Mouse (Mus musculus) midbrain, embryonic 11.5 days (tissue): Measurements from ENCODE around the gene Pcdh7. TPM values are rescaled to one million over a fixed set of nuclear protein-coding genes. Genes with fewer than 3 reads are reported as not detected.

Source experiments
- ATAC-seq: fragments of 200-750 bp; cut with Nextera tagmentation; 2 replicates; pipeline ENCODE4 v1.8.0; 2017; ENCODE audit warnings: moderate TSS enrichment, moderate library complexity; ENCODE audit not compliant: low FRiP score
- DNase-seq: peaks from one replicate; pipeline ENCODE4 v3.0.0; 2015; ENCODE audit warnings: low spot score; ENCODE audit errors: missing footprints
- H3K27ac ChIP-seq: fragments of 300-500 bp; sonication (generic); 2 replicates; pipeline ENCODE4 v1.5.1; 2014; ENCODE audit warnings: low read depth, low read length
- H3K27me3 ChIP-seq: fragments of 300-500 bp; sonication (generic); 2 replicates; pipeline ENCODE4 v1.6.1; 2014; ENCODE audit warnings: mild to moderate bottlenecking, low read length, moderate library complexity, mixed read lengths; ENCODE audit not compliant: control insufficient read depth, insufficient read depth
- H3K36me3 ChIP-seq: fragments of 300-500 bp; sonication (generic); 2 replicates; pipeline ENCODE4 v1.6.1; 2014; ENCODE audit warnings: mild to moderate bottlenecking, low read length, moderate library complexity, mixed read lengths; ENCODE audit not compliant: control insufficient read depth, insufficient read depth
- H3K4me1 ChIP-seq: fragments of 300-500 bp; sonication (generic); 2 replicates; pipeline ENCODE4 v1.6.1; 2014; ENCODE audit warnings: low read length; ENCODE audit not compliant: control insufficient read depth, insufficient read depth
- H3K4me2 ChIP-seq: fragments of 300-500 bp; sonication (generic); 2 replicates; pipeline ENCODE4 v1.6.1; 2014; ENCODE audit warnings: mild to moderate bottlenecking, moderate library complexity
- H3K4me3 ChIP-seq: fragments of 300-500 bp; sonication (generic); 2 replicates; pipeline ENCODE4 v1.5.1; 2014; ENCODE audit warnings: low read depth, low read length
- H3K9ac ChIP-seq: fragments of 300-500 bp; sonication (generic); 2 replicates; pipeline ENCODE4 v1.6.1; 2014; ENCODE audit warnings: low read length
- H3K9me3 ChIP-seq: fragments of 300-500 bp; sonication (generic); 2 replicates; pipeline ENCODE4 v1.6.1; 2016; ENCODE audit warnings: low read length; ENCODE audit not compliant: control insufficient read depth
- WGBS: fragments of 180-500 bp; shearing (Covaris S2); extraction: QIAGEN DNeasy Blood & Tissue Kit; methylation state at CpG from one replicate; pipeline ENCODE4 v1.1.7; 2014; 5-methylcytosine and 5-hydroxymethylcytosine counted together
- polyA plus RNA-seq: library from polyadenylated mRNA; unstranded; fragments of >200 nt; fragmentation: Nextera tagmentation; extraction: Ambion mirVana; gene quantifications from 2 replicates; pipeline ENCODE4 v1.2.1, GENCODE M21; 2014

The Pcdh7 gene
- polyA plus RNA-seq, 1 experiment from 2014 or later, result 6.8 TPM

DNA sequence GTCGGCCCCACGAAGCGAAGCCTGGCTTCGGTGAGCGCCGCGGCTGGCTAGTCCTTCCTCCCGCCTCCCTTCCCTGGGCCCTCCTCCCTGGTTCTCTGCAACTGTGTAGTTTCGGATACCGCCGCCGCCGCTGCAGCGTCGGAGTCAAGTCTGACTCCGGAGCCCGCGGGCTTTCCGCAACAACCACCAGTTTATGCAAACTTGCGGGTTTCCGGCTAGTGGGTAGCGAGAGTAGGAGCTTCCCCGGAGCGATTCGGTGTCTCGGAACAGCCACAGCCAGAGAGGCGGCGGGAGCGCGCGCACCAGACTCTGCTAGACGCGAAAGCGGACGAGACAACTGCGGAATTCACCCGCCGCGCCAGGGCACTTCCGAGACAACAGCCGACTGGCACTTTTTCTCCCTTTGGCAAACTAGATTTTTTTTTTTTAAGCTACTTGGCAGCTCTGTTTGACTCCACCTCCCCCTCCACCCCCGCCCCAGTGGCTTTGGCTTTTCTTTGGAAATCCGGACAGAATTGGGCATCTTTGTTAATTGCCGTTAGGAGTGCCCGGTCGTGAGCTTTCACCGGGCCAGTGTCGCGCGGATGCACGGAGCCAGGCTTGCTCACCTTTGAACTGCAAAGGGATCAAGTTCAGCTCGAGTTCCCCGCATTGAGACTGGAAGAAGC lies 395 bp upstream of the Pcdh7 start:
- WGBS, result 0% methylated on average over 53 of the region's 53 CpGs
- peak overlapping the region; percentile 74 for H3K9ac ChIP-seq
- peak overlapping the region; percentile 48; the same call in 1 of the 2 replicates for H3K27ac ChIP-seq
- DNase-seq, result peak; percentile 98
- peaks cover 18% of the 10 kb centered on the region for H3K27me3 ChIP-seq
- peak overlapping the region; percentile 63 for H3K4me3 ChIP-seq
- H3K4me2 ChIP-seq, result peak overlapping the region; percentile 75
- no peaks in the 10 kb centered on the region for H3K36me3 ChIP-seq
- H3K9me3 ChIP-seq, result no peaks in the 10 kb centered on the region
- H3K4me1 ChIP-seq, result peaks cover 3% of the 10 kb centered on the region; the same call in 1 of the 2 replicates
- ATAC-seq, result peak; percentile 21; the same call in 1 of the 2 replicates

DNA sequence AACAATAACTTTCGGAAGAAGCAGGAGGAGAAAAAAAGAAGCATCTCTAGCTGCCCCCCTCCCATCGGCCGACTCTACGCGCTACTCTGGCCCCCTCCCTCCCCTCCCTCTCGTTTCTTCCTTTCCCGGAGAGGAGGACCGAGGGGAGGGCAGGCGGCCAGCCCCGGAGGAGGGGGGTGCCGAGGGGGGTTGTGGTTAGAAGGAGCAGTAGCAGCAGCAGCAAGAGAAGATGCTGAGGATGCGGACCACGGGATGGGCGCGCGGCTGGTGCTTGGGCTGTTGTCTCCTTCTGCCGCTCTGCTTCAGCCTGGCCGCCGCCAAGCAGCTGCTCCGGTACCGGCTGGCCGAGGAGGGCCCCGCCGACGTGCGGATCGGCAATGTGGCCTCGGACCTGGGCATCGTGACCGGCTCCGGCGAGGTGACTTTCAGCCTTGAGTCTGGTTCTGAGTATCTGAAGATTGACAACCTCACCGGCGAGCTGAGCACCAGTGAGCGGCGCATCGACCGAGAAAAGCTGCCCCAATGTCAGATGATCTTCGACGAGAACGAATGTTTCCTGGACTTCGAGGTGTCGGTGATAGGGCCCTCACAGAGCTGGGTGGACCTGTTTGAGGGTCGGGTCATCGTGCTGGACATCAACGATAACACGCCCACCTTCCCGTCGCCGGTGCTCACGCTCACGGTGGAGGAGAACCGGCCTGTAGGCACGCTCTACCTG lies 1.3 kb downstream of the Pcdh7 start:
- under 1% methylated on average over 50 of the region's 54 CpGs for WGBS
- Histone ChIP-seq H3K9me3 (no peaks in the 10 kb centered on the region), H3K36me3 (no peaks in the 10 kb centered on the region), H3K27ac (no peak overlapping the region), H3K4me2 (peak overlapping the region; percentile 75), H3K9ac (peak overlapping the region; percentile 74), H3K27me3 (peaks cover 18% of the 10 kb centered on the region), H3K4me3 (peak overlapping the region; percentile 63), H3K4me1 (peaks cover 3% of the 10 kb centered on the region; the same call in 1 of the 2 replicates)
- DNase-seq, result peak; percentile 94
- ATAC-seq, result no peak

DNA sequence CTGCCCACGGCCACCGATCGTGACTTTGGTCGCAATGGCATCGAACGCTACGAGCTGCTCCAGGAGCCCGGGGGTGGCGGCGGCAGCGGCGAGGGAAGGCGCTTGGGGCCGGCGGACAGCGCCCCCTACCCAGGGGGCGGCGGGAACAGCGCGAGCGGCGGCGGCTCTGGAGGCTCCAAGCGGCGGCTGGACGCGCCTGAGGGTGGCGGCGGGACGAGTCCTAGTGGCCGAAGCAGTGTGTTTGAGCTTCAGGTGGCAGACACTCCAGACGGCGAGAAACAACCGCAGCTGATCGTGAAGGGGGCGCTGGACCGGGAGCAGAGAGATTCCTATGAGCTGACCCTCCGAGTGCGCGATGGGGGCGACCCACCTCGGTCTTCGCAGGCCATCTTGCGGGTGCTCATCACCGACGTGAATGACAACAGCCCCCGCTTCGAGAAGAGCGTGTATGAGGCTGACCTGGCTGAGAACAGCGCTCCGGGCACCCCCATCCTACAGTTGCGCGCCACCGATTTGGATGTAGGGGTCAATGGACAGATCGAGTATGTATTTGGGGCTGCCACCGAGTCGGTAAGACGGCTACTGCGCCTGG lies 1.9 kb downstream of the Pcdh7 start:
- H3K4me2 ChIP-seq, result peak overlapping the region; percentile 75
- H3K36me3 ChIP-seq, result no peaks in the 10 kb centered on the region
- H3K9me3 ChIP-seq, result no peaks in the 10 kb centered on the region
- H3K4me1 ChIP-seq, result peaks cover 3% of the 10 kb centered on the region; the same call in 1 of the 2 replicates
- under 1% methylated on average over 59 of the region's 59 CpGs for WGBS
- peaks cover 18% of the 10 kb centered on the region for H3K27me3 ChIP-seq
- H3K4me3 ChIP-seq, result peak overlapping the region; percentile 63
- no peak overlapping the region for H3K27ac ChIP-seq
- DNase-seq, result peak; percentile 98
- no peak for ATAC-seq
- H3K9ac ChIP-seq, result peak overlapping the region; percentile 74; the same call in 1 of the 2 replicates

DNA sequence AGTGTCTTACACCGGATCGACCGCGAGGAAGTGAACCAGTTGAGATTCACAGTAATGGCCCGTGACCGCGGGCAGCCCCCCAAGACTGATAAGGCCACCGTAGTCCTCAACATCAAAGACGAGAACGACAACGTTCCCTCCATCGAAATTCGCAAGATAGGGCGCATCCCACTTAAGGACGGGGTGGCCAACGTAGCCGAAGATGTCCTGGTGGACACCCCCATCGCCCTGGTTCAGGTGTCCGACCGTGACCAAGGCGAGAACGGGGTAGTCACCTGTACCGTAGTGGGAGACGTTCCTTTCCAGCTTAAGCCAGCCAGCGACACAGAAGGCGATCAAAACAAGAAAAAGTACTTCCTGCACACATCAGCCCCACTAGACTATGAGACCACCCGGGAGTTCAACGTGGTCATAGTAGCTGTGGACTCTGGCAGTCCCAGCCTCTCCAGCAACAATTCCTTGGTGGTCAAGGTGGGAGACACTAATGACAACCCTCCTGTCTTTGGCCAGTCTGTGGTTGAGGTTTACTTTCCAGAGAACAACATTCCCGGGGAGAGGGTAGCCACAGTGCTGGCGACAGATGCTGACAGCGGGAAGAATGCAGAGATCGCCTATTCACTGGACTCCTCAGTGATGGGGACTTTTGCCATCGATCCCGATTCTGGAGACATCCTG lies 2.6 kb downstream of the Pcdh7 start:
- 5% methylated on average over 34 of the region's 34 CpGs for WGBS
- Histone ChIP-seq H3K4me3 (peak overlapping the region; percentile 63), H3K4me2 (peak overlapping the region; percentile 75), H3K27me3 (peaks cover 18% of the 10 kb centered on the region), H3K9me3 (no peaks in the 10 kb centered on the region), H3K4me1 (peaks cover 3% of the 10 kb centered on the region; the same call in 1 of the 2 replicates), H3K9ac (peak overlapping the region; percentile 74; the same call in 1 of the 2 replicates), H3K36me3 (no peaks in the 10 kb centered on the region), H3K27ac (no peak overlapping the region)
- DNase-seq (peak; percentile 89), ATAC-seq (no peak)

DNA sequence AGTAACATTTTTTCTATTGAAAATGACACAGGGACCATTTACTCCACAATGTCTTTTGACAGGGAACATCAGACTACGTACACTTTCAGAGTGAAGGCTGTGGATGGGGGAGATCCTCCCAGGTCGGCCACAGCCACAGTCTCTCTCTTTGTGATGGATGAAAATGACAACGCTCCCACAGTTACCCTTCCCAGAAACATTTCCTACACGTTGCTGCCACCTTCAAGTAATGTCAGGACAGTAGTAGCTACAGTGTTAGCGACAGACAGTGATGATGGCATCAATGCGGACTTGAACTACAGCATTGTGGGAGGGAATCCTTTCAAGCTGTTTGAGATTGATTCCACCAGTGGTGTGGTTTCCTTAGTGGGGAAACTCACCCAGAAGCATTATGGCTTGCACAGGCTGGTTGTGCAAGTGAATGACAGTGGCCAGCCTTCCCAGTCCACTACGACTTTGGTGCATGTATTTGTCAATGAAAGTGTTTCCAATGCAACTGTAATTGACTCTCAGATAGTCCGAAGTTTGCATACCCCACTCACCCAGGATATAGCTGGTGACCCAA lies 3.5 kb downstream of the Pcdh7 start:
- Histone ChIP-seq H3K9me3 (no peaks in the 10 kb centered on the region), H3K4me2 (peak overlapping the region; percentile 75), H3K27ac (no peak overlapping the region), H3K36me3 (no peaks in the 10 kb centered on the region), H3K9ac (no peak overlapping the region), H3K27me3 (peaks cover 18% of the 10 kb centered on the region), H3K4me1 (peaks cover 3% of the 10 kb centered on the region; the same call in 1 of the 2 replicates), H3K4me3 (peak overlapping the region; percentile 63)
- ATAC-seq (no peak), DNase-seq (peak; percentile 87)
- 32% methylated on average over 8 of the region's 8 CpGs for WGBS

DNA sequence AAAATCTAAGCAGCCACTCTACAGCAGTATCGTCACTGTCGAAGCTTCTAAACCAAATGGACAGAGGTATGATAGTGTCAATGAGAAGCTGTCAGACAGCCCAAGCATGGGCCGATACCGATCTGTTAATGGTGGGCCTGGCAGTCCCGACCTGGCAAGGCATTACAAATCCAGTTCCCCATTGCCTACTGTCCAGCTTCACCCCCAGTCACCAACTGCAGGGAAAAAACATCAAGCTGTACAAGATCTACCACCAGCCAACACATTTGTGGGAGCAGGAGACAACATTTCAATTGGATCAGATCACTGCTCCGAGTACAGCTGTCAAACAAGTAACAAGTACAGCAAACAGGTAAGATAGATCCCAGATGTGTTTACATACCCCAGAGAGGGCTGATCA lies 4.2 kb downstream of the Pcdh7 start:
- DNase-seq, result no peak
- no peaks in the 10 kb centered on the region for H3K9me3 ChIP-seq

DNA sequence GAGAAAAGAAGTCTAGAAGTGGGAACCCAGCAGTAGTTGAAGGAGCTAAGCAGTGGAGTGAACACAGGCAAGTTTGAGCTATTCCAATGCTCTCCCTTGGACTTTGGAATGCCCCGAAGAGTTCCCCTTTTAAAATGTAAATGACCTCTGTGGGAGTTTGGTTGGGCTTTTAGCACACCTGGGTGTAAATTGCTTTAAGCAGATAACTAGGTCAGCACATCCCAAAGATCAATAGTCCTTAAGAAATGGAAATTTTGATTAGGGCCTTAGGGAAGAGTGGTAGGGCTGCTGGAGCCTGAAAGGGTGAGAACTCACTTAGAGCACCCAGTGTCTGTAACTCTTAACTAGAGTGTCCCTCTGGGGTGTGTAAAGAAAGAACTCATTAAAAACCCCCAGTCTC lies 15.7 kb downstream of the Pcdh7 start:
- ATAC-seq, result no peak
- H3K4me3 ChIP-seq, result no peak overlapping the region
- no peaks in the 10 kb centered on the region for H3K9me3 ChIP-seq
- no peak overlapping the region for H3K27ac ChIP-seq
- DNase-seq, result no peak
- 32% methylated on average over 1 of the region's 1 CpGs for WGBS
- H3K4me1 ChIP-seq, result no peaks in the 10 kb centered on the region
- H3K9ac ChIP-seq, result no peak overlapping the region
- H3K36me3 ChIP-seq, result no peaks in the 10 kb centered on the region
- no peaks in the 10 kb centered on the region for H3K27me3 ChIP-seq
- H3K4me2 ChIP-seq, result no peak overlapping the region

More for the DNA sequence above, 4.2 kb downstream of the Pcdh7 start:
- Histone ChIP-seq H3K36me3 (no peaks in the 10 kb centered on the region), H3K27ac (no peak overlapping the region), H3K4me1 (peaks cover 3% of the 10 kb centered on the region; the same call in 1 of the 2 replicates), H3K9ac (no peak overlapping the region), H3K4me3 (0 out of 2 replicates have a peak overlapping the region, but pooled peaks have one; percentile 4), H3K4me2 (peak overlapping the region; percentile 75), H3K27me3 (peaks cover 18% of the 10 kb centered on the region)
- ATAC-seq, result no peak
- WGBS, result 47% methylated on average over 6 of the region's 6 CpGs

DNA sequence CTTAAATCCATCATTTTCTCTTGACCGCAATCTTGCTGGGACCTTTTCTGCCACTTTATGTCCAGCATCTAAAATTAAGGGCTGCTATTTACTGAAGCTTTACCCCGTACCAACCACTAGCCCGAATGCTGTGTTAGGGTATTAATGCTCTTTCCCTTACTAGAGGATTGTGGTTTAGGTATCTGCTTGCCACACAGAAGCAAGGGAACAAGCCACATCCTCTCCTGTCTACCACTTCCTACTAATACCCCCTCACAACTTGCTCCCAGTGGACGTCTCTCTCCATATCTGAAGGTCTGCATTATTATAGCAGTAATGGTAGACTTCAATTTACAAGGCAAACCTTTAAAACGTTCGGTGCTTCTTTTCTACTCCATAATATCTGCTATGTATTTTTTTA lies 18.0 kb downstream of the Pcdh7 start:
- 83% methylated on average over 6 of the region's 6 CpGs for WGBS
- DNase-seq (no peak), ATAC-seq (no peak)
- Histone ChIP-seq H3K4me1 (no peaks in the 10 kb centered on the region), H3K36me3 (no peaks in the 10 kb centered on the region), H3K4me2 (no peak overlapping the region), H3K4me3 (no peak overlapping the region), H3K9me3 (no peaks in the 10 kb centered on the region), H3K27me3 (no peaks in the 10 kb centered on the region), H3K27ac (no peak overlapping the region), H3K9ac (no peak overlapping the region)
